Mouse (Mus musculus) C2C12 (cell line): Measurements from ENCODE around the gene Sp7.

Experiments
- CEBPB ChIP-seq: IDR thresholded peaks from one replicate; pipeline ENCODE4 v1.6.1; 2011; ENCODE audit warnings: low read depth, mild to moderate bottlenecking, control low read depth, moderate library complexity
- CTCF ChIP-seq: IDR thresholded peaks from one replicate; pipeline ENCODE4 v1.5.1; 2011; ENCODE audit not compliant: control insufficient read depth, insufficient read depth, insufficient read length
- FOSL1 ChIP-seq: IDR thresholded peaks from one replicate; pipeline ENCODE4 v1.8.0; 2011; ENCODE audit warnings: mild to moderate bottlenecking, low read length; ENCODE audit not compliant: poor library complexity, insufficient read depth, severe bottlenecking
- MAX ChIP-seq: IDR thresholded peaks from one replicate; pipeline ENCODE4 v1.6.1; 2011; ENCODE audit warnings: mild to moderate bottlenecking, control low read depth
- MYOD1 ChIP-seq: IDR thresholded peaks from one replicate; pipeline ENCODE4 v1.6.1; 2011; ENCODE audit warnings: low read depth; ENCODE audit not compliant: control insufficient read depth, insufficient read length
- MYOG ChIP-seq: IDR thresholded peaks from one replicate; pipeline ENCODE4 v1.6.1; 2011; ENCODE audit not compliant: control insufficient read depth, insufficient read length; ENCODE audit errors: extremely low read depth
- USF1 ChIP-seq: IDR thresholded peaks from one replicate; pipeline ENCODE4 v1.6.1; 2011; ENCODE audit warnings: low read depth, mild to moderate bottlenecking, control low read depth, moderate library complexity

GRCm38 (mm10) chr15:102366733-102367344, at the start of gene Sp7:
- no peak for TF ChIP-seq CTCF
- no peak for TF ChIP-seq MAX
- no peak for TF ChIP-seq CEBPB
- no peak for TF ChIP-seq USF1
- no peak for TF ChIP-seq MYOD1
- TF ChIP-seq FOSL1 = no peak
- TF ChIP-seq MYOG = no peak
